ENCODE assay signal across 8 mouse cellular contexts in genomic region chr17:26886047-26886749, GRCm38 (mm10). TPM values are rescaled to one million over a fixed set of nuclear protein-coding genes. Genes with fewer than 3 reads are reported as not detected.
DNase-seq lines count a peak whose midpoint lies in the region; ATAC-seq and TF ChIP-seq lines count a peak whose summit lies in the region.

No protein-coding gene starts in this region.

- H3K9ac ChIP-seq in heart, embryonic 15.5 days, result peak overlapping the region; percentile 54
- peak overlapping the region; percentile 40 for H3K9ac ChIP-seq in liver, embryonic 16.5 days (ENCODE audit: low read depth, low read length)
- peak overlapping the region; percentile 59 for H3K9ac ChIP-seq in neural tube, embryonic 13.5 days

- no peaks in the 10 kb centered on the region for H3K36me3 ChIP-seq in heart, embryonic 15.5 days
- H3K36me3 ChIP-seq in liver, embryonic 16.5 days (ENCODE audit: control insufficient read depth, insufficient read depth), result no peaks in the 10 kb centered on the region
- H3K36me3 ChIP-seq in neural tube, embryonic 13.5 days, result no peaks in the 10 kb centered on the region
- H3K36me3 ChIP-seq in testis, adult 2 months (ENCODE audit: control insufficient read depth, insufficient read depth, low read length), result no peaks in the 10 kb centered on the region

- no peak overlapping the region for H3K27ac ChIP-seq in brown adipose tissue, adult 24 weeks (replicated peaks; ENCODE audit: low read depth, low read length)
- H3K27ac ChIP-seq in heart, embryonic 15.5 days, result peak overlapping the region; percentile 93
- no peak overlapping the region for H3K27ac ChIP-seq in liver, embryonic 16.5 days (ENCODE audit: low read length)
- H3K27ac ChIP-seq in neural tube, embryonic 13.5 days (replicated peaks), result no peak overlapping the region
- H3K27ac ChIP-seq in testis, adult 2 months (ENCODE audit: control insufficient read depth, insufficient read depth, low read depth, low read length), result no peak overlapping the region

- H3K4me1 ChIP-seq in brown adipose tissue, adult 24 weeks (ENCODE audit: control insufficient read depth, insufficient read depth, insufficient read length, low read length), result no peaks in the 10 kb centered on the region; the same call in 1 of the 2 replicates
- peaks cover 50% of the 10 kb centered on the region for H3K4me1 ChIP-seq in heart, embryonic 15.5 days (replicated peaks)
- H3K4me1 ChIP-seq in liver, embryonic 16.5 days (ENCODE audit: control insufficient read depth, low read depth, low read length), result peaks cover 20% of the 10 kb centered on the region
- H3K4me1 ChIP-seq in neural tube, embryonic 13.5 days (replicated peaks), result peaks cover 25% of the 10 kb centered on the region
- peaks cover 15% of the 10 kb centered on the region for H3K4me1 ChIP-seq in testis, adult 2 months (ENCODE audit: control insufficient read depth, insufficient read depth, low read length)

- peak; percentile 93 for ATAC-seq in CD4-positive, CD25-positive, alpha-beta regulatory T cell, adult 4 months
- ATAC-seq in heart, embryonic 15.5 days (replicated peaks; ENCODE audit: insufficient number of reproducible peaks, insufficient read depth, low FRiP score, low read depth), result peak; percentile 74
- ATAC-seq in liver, embryonic 16.5 days (ENCODE audit: low read depth), result peak; percentile 73
- peak; percentile 91 for ATAC-seq in neural tube, embryonic 13.5 days (ENCODE audit: low read depth)

- H3K27me3 ChIP-seq in heart, embryonic 15.5 days, result no peaks in the 10 kb centered on the region
- H3K27me3 ChIP-seq in liver, embryonic 16.5 days (ENCODE audit: control insufficient read depth, insufficient read depth, low read depth, low read length), result peaks cover 6% of the 10 kb centered on the region; the same call in 1 of the 2 replicates
- peaks cover 16% of the 10 kb centered on the region for H3K27me3 ChIP-seq in neural tube, embryonic 13.5 days
- H3K27me3 ChIP-seq in testis, adult 2 months (ENCODE audit: control insufficient read depth, insufficient read depth, low read length), result no peaks in the 10 kb centered on the region

- WGBS in heart, embryonic 15.5 days, result 8% methylated on average over 30 of the region's 30 CpGs
- WGBS in liver, embryonic 16.5 days (ENCODE audit: insufficient replicate concordance), result 7% methylated on average over 30 of the region's 30 CpGs
- WGBS in neural tube, embryonic 13.5 days, result 11% methylated on average over 30 of the region's 30 CpGs

- H3K4me3 ChIP-seq in brown adipose tissue, adult 24 weeks (ENCODE audit: insufficient read depth, low read depth, low read length), result peak overlapping the region; percentile 63
- peak overlapping the region; percentile 49 for H3K4me3 ChIP-seq in heart, embryonic 15.5 days
- H3K4me3 ChIP-seq in liver, embryonic 16.5 days (ENCODE audit: low read depth, low read length), result peak overlapping the region; percentile 61
- peak overlapping the region; percentile 43 for H3K4me3 ChIP-seq in neural tube, embryonic 13.5 days
- H3K4me3 ChIP-seq in testis, adult 2 months (ENCODE audit: control insufficient read depth, low read depth, low read length), result peak overlapping the region; percentile 79

- H3K4me2 ChIP-seq in heart, embryonic 15.5 days, result peak overlapping the region; percentile 78
- peak overlapping the region; percentile 95 for H3K4me2 ChIP-seq in liver, embryonic 16.5 days (ENCODE audit: low read depth, low read length)
- H3K4me2 ChIP-seq in neural tube, embryonic 13.5 days, result peak overlapping the region; percentile 63

- peak; percentile 73 for DNase-seq in fibroblast of lung, adult 2 months (ENCODE audit: low read depth)
- peak; percentile 81 to 90 for DNase-seq in kidney, postnatal 25 days

- TF ChIP-seq POLR2A in testis, adult 2 months (IDR thresholded peaks at IDR 0.05; ENCODE audit: control insufficient read depth, low read depth, low read length), result peak; percentile 34; the same call in 1 of the 2 replicates

- no peaks in the 10 kb centered on the region for H3K9me3 ChIP-seq in heart, embryonic 15.5 days (replicated peaks)
- no peaks in the 10 kb centered on the region for H3K9me3 ChIP-seq in liver, embryonic 16.5 days (replicated peaks; ENCODE audit: control insufficient read depth, low read length)
- no peaks in the 10 kb centered on the region for H3K9me3 ChIP-seq in neural tube, embryonic 13.5 days

- TF ChIP-seq CTCF in testis, adult 2 months (IDR thresholded peaks at IDR 0.05; ENCODE audit: control insufficient read depth, insufficient read depth, insufficient replicate concordance, low read depth, low read length), result peak; percentile 99

RNA-seq across cellular contexts. Expression of gene Kifc5b, which starts 30.7 kb away (rescaled TPM):
- 1 to 10 TPM; 1.4 to 3.3 TPM for polyA plus RNA-seq in CD4-positive, CD25-positive, alpha-beta regulatory T cell, adult 4 months (2017; shearing (Covaris generic))
- polyA plus RNA-seq in brown adipose tissue, adult 24 weeks (2012; ENCODE audit: insufficient read depth, insufficient read length, missing spikeins), result not detected in 2 replicates
- polyA plus RNA-seq in heart, embryonic 15.5 days (2015; fragmentation: Nextera tagmentation; extraction: Ambion mirVana), result 5.3 and 7.4 TPM in 2 replicates
- 4.6 and 5.3 TPM in 2 replicates for polyA plus RNA-seq in liver, embryonic 16.5 days (2015; fragmentation: Nextera tagmentation; extraction: Ambion mirVana)
- 2.5 and 3.2 TPM in 2 replicates for polyA plus RNA-seq in neural tube, embryonic 13.5 days (2015; fragmentation: Nextera tagmentation; extraction: Ambion mirVana)
- polyA plus RNA-seq in testis, adult 2 months (2012; rRNA removed), result 6.5 TPM in 2 replicates

RNA-seq across cellular contexts. Expression of gene Nkx2-5, which starts 41.4 kb away (rescaled TPM):
- not detected for polyA plus RNA-seq in CD4-positive, CD25-positive, alpha-beta regulatory T cell, adult 4 months (2017; shearing (Covaris generic))
- polyA plus RNA-seq in brown adipose tissue, adult 24 weeks (2012; ENCODE audit: insufficient read depth, insufficient read length, missing spikeins), result not detected in 2 replicates
- 131 and 147 TPM in 2 replicates for polyA plus RNA-seq in heart, embryonic 15.5 days (2015; fragmentation: Nextera tagmentation; extraction: Ambion mirVana)
- polyA plus RNA-seq in liver, embryonic 16.5 days (2015; fragmentation: Nextera tagmentation; extraction: Ambion mirVana), result not detected in 2 replicates
- 0.66 TPM in 1 of 2 replicates, not detected in the other for polyA plus RNA-seq in neural tube, embryonic 13.5 days (2015; fragmentation: Nextera tagmentation; extraction: Ambion mirVana)
- not detected in 2 replicates for polyA plus RNA-seq in testis, adult 2 months (2012; rRNA removed)

RNA-seq across cellular contexts. Expression of gene Phf1, which starts 46.7 kb away (rescaled TPM):
- polyA plus RNA-seq in CD4-positive, CD25-positive, alpha-beta regulatory T cell, adult 4 months (2017; shearing (Covaris generic)), result 10 to 100 TPM; 11.1 to 12.1 TPM
- polyA plus RNA-seq in brown adipose tissue, adult 24 weeks (2012; ENCODE audit: insufficient read depth, insufficient read length, missing spikeins), result 13.1 and 15.7 TPM in 2 replicates
- polyA plus RNA-seq in heart, embryonic 15.5 days (2015; fragmentation: Nextera tagmentation; extraction: Ambion mirVana), result 7.3 and 9.5 TPM in 2 replicates
- polyA plus RNA-seq in liver, embryonic 16.5 days (2015; fragmentation: Nextera tagmentation; extraction: Ambion mirVana), result 2.1 and 2.6 TPM in 2 replicates
- polyA plus RNA-seq in neural tube, embryonic 13.5 days (2015; fragmentation: Nextera tagmentation; extraction: Ambion mirVana), result 17.3 and 19.1 TPM in 2 replicates
- 132 and 136 TPM in 2 replicates for polyA plus RNA-seq in testis, adult 2 months (2012; rRNA removed)

RNA-seq across cellular contexts. Expression of gene Cuta, which starts 53.2 kb away (rescaled TPM):
- polyA plus RNA-seq in CD4-positive, CD25-positive, alpha-beta regulatory T cell, adult 4 months (2017; shearing (Covaris generic)), result 100 to 1,000 TPM; 153 to 166 TPM
- 142 and 151 TPM in 2 replicates for polyA plus RNA-seq in brown adipose tissue, adult 24 weeks (2012; ENCODE audit: insufficient read depth, insufficient read length, missing spikeins)
- 144 and 160 TPM in 2 replicates for polyA plus RNA-seq in heart, embryonic 15.5 days (2015; fragmentation: Nextera tagmentation; extraction: Ambion mirVana)
- 73.9 and 80.2 TPM in 2 replicates for polyA plus RNA-seq in liver, embryonic 16.5 days (2015; fragmentation: Nextera tagmentation; extraction: Ambion mirVana)
- polyA plus RNA-seq in neural tube, embryonic 13.5 days (2015; fragmentation: Nextera tagmentation; extraction: Ambion mirVana), result 141 and 147 TPM in 2 replicates
- polyA plus RNA-seq in testis, adult 2 months (2012; rRNA removed), result 24.0 and 30.9 TPM in 2 replicates

RNA-seq across cellular contexts. Expression of gene Syngap1, which starts 54.9 kb away (rescaled TPM):
- not detected for polyA plus RNA-seq in CD4-positive, CD25-positive, alpha-beta regulatory T cell, adult 4 months (2017; shearing (Covaris generic))
- polyA plus RNA-seq in brown adipose tissue, adult 24 weeks (2012; ENCODE audit: insufficient read depth, insufficient read length, missing spikeins), result 1.1 and 1.6 TPM in 2 replicates
- polyA plus RNA-seq in heart, embryonic 15.5 days (2015; fragmentation: Nextera tagmentation; extraction: Ambion mirVana), result 0.60 and 1.0 TPM in 2 replicates
- polyA plus RNA-seq in liver, embryonic 16.5 days (2015; fragmentation: Nextera tagmentation; extraction: Ambion mirVana), result 0.21 and 0.33 TPM in 2 replicates
- polyA plus RNA-seq in neural tube, embryonic 13.5 days (2015; fragmentation: Nextera tagmentation; extraction: Ambion mirVana), result 4.1 and 4.9 TPM in 2 replicates
- 109 and 113 TPM in 2 replicates for polyA plus RNA-seq in testis, adult 2 months (2012; rRNA removed)

Comparison
In these comparisons a context has a peak if more than half of its experiments do, and no peak if none do; other contexts are left out.
1. RNA of gene Nkx2-5, which starts 41.4 kb away (polyA plus RNA-seq): 131 to 147 TPM in heart, embryonic 15.5 days; 0.66 TPM in neural tube, embryonic 13.5 days, not detected in CD4-positive, CD25-positive, alpha-beta regulatory T cell, adult 4 months, not detected in brown adipose tissue, adult 24 weeks, not detected in liver, embryonic 16.5 days and not detected in testis, adult 2 months; every median in the first group is over 10 times any median in the second.
2. Peak in every context shown above with its lines, with median percentiles within 50 percentile points of each other: ATAC-seq, H3K4me3 ChIP-seq, H3K4me2 ChIP-seq and H3K9ac ChIP-seq.